Mouse (Mus musculus): ENCODE results near the gene Scgb1c1.

- no peak for TF ChIP-seq CTCF (IDR thresholded peaks at IDR 0.05; ENCODE audit: extremely low read depth, insufficient read length, insufficient replicate concordance, low read depth, low read length)
- no peak for TF ChIP-seq POLR2A (IDR thresholded peaks at IDR 0.05; ENCODE audit: low read depth, low read length)
These were observed 3.2 kb downstream of the Scgb1c1 start for GRCm38 (mm10) chr7:140848591-140848990.
